Mouse (Mus musculus): ENCODE results near the gene Pdpr.

GRCm38 (mm10) chr8:111067439-111067838 is 27.0 kb upstream of the Pdpr start:
- TF ChIP-seq CTCF (IDR thresholded peaks at IDR 0.05; ENCODE audit: low read depth) (no peak), EP300 (IDR thresholded peaks at IDR 0.05; ENCODE audit: low read depth) (no peak)

Data from liver, postnatal 0 days (tissue).